ENCODE assay signal across 8 mouse cellular contexts in the genomic region with DNA sequence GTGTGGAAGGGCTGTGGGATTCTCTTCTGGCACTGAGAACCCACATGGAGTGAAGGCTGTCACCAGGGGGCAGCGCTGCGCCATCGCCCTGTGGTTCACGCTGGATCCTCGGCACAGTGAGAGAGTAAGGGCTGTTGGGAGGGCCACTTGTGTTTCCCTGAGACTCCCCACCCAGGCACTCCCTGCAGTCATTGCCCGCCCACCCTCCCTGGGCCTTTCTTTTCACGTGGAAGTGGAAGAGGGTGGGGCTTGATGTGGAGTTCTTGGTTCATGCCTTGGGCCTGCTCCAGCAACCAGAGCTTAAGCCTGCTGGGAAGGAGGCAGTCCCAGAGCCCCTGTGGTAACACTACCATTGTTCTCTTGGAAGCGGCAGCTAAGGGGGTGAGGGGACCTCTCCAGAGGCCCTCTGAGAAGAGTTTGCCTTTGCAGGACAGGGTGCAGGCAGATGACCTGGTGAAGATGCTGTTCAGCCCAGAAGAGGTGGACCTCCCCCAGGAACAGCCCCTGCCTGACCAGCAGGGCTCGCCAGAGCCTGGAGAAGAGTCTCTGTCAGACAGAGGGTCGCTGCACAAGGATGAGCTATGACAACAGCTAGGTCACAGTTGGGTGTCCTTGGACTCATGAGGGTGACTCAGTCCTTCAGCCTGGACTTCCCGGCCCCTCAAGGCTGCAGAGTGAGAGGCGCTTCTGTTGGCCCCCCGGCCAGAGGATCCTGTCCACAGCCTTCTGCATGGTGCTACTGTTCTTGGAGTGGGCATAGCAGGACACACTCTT. TPM values are rescaled to one million over a fixed set of nuclear protein-coding genes. Genes with fewer than 3 reads are reported as not detected.
DNase-seq lines count a peak whose midpoint lies in the region; ATAC-seq lines count a peak whose summit lies in the region.

No protein-coding gene starts in this region.

- peaks cover 18% of the 10 kb centered on the region for H3K4me1 ChIP-seq in forebrain, embryonic 16.5 days (replicated peaks; ENCODE audit: control insufficient read depth, insufficient read depth, low read length)

- peak; percentile 69 for ATAC-seq in forebrain, embryonic 16.5 days

- WGBS in forebrain, embryonic 16.5 days, result 24% methylated on average over 13 of the region's 13 CpGs

- H3K9ac ChIP-seq in forebrain, embryonic 16.5 days (replicated peaks; ENCODE audit: low read depth, low read length), result no peak overlapping the region

- no peaks in the 10 kb centered on the region for H3K27me3 ChIP-seq in forebrain, embryonic 16.5 days (replicated peaks; ENCODE audit: control insufficient read depth, insufficient read depth, low read length)

- H3K4me2 ChIP-seq in forebrain, embryonic 16.5 days (ENCODE audit: low read length), result no peak overlapping the region

- H3K27ac ChIP-seq in forebrain, embryonic 16.5 days (ENCODE audit: low read length), result no peak overlapping the region

- H3K36me3 ChIP-seq in forebrain, embryonic 16.5 days (ENCODE audit: control insufficient read depth, insufficient read depth), result peaks cover 2% of the 10 kb centered on the region; the same call in 1 of the 2 replicates

- H3K4me3 ChIP-seq in forebrain, embryonic 16.5 days (replicated peaks; ENCODE audit: low read length), result no peak overlapping the region

- no peaks in the 10 kb centered on the region for H3K9me3 ChIP-seq in forebrain, embryonic 16.5 days (ENCODE audit: control insufficient read depth, low read length)

- intact Hi-C loops in heart, postnatal 36 days (cut with DNase I), result loop anchor here (1.0 to 10.0 kb wide), 10 partner anchors 28 to 487 kb away; partner anchors contain the start of genes Foxj3, Frg2f1, Hivep3 and Ppcs

- DNase-seq in ES-CJ7 (ENCODE audit: low read depth, low spot score), result peak; percentile 91
- peak; percentile 59 to 66 for DNase-seq in adrenal gland, postnatal 4 days (ENCODE audit: low spot score in 2 of 2)
- peak; percentile 82 to 89 for DNase-seq in heart, postnatal 36 days
- peak; percentile 58 to 79 for DNase-seq in layer of hippocampus, adult 18-20 months (ENCODE audit: low spot score in 2 of 2)
- peak; percentile 90 for DNase-seq in lung, postnatal 14 days
- DNase-seq in right cerebral cortex, adult 18-20 months, result peak; percentile 59
- DNase-seq in thymus, postnatal 4 days, result peak; percentile 93

RNA-seq across cellular contexts. Expression of gene Cldn19, which starts 7.6 kb away (rescaled TPM):
- total RNA-seq in adrenal gland, postnatal 4 days (2021), result 1 to 10 TPM in 1 of 2 experiments, under 1 TPM in 1; 0.45 to 8.8 TPM
- 0.08 and 0.09 TPM in 2 replicates for polyA plus RNA-seq in forebrain, embryonic 16.5 days (2015; fragmentation: Nextera tagmentation; extraction: Ambion mirVana)
- not detected for total RNA-seq in heart, postnatal 36 days (2021)
- total RNA-seq in layer of hippocampus, adult 18-20 months (2021), result under 1 TPM; 0.13 to 0.40 TPM

RNA-seq across cellular contexts. Expression of gene P3h1, which starts 14.9 kb away (rescaled TPM):
- 10 to 100 TPM; 37.7 to 38.1 TPM for total RNA-seq in adrenal gland, postnatal 4 days (2021)
- polyA plus RNA-seq in forebrain, embryonic 16.5 days (2015; fragmentation: Nextera tagmentation; extraction: Ambion mirVana), result 9.3 and 9.4 TPM in 2 replicates
- 10 to 100 TPM; 13.3 to 15.1 TPM for total RNA-seq in heart, postnatal 36 days (2021)
- 1 to 10 TPM; 7.7 to 8.5 TPM for total RNA-seq in layer of hippocampus, adult 18-20 months (2021)

RNA-seq across cellular contexts. Expression of gene AU022252, which starts 15.1 kb away (rescaled TPM):
- total RNA-seq in adrenal gland, postnatal 4 days (2021), result 10 to 100 TPM; 20.8 to 26.1 TPM
- polyA plus RNA-seq in forebrain, embryonic 16.5 days (2015; fragmentation: Nextera tagmentation; extraction: Ambion mirVana), result 27.9 and 30.1 TPM in 2 replicates
- 10 to 100 TPM; 22.2 to 24.5 TPM for total RNA-seq in heart, postnatal 36 days (2021)
- total RNA-seq in layer of hippocampus, adult 18-20 months (2021), result 10 to 100 TPM; 29.3 to 36.5 TPM

RNA-seq across cellular contexts. Expression of gene Tmem269, which starts 29.6 kb away (rescaled TPM):
- not detected for total RNA-seq in adrenal gland, postnatal 4 days (2021)
- polyA plus RNA-seq in forebrain, embryonic 16.5 days (2015; fragmentation: Nextera tagmentation; extraction: Ambion mirVana), result 0.39 and 0.49 TPM in 2 replicates
- total RNA-seq in heart, postnatal 36 days (2021), result not detected
- total RNA-seq in layer of hippocampus, adult 18-20 months (2021), result under 1 TPM; 0.74 to 0.87 TPM

RNA-seq across cellular contexts. Expression of gene Ybx1, which starts 46.8 kb away (rescaled TPM):
- 100 to 1,000 TPM; 555 to 590 TPM for total RNA-seq in adrenal gland, postnatal 4 days (2021)
- 731 and 789 TPM in 2 replicates for polyA plus RNA-seq in forebrain, embryonic 16.5 days (2015; fragmentation: Nextera tagmentation; extraction: Ambion mirVana)
- 100 to 1,000 TPM; 786 to 814 TPM for total RNA-seq in heart, postnatal 36 days (2021)
- total RNA-seq in layer of hippocampus, adult 18-20 months (2021), result 100 to 1,000 TPM; 242 to 255 TPM
